Mouse (Mus musculus) embryonic facial prominence, embryonic 14.5 days (tissue): Measurements from ENCODE around the gene Irf8. TPM values are rescaled to one million over a fixed set of nuclear protein-coding genes. Genes with fewer than 3 reads are reported as not detected.

Experiments used
- ATAC-seq: fragments of 200-750 bp; cut with Nextera tagmentation; 2 replicates; pipeline ENCODE4 v1.8.0; 2017; ENCODE audit warnings: low read depth, moderate number of reproducible peaks, moderate TSS enrichment
- DNase-seq: peaks from one replicate; pipeline ENCODE4 v3.0.0-alpha.2; 2015; ENCODE audit warnings: low spot score
- H3K27ac ChIP-seq: fragments of 300-500 bp; sonication (generic); replicated peaks from 2 replicates; pipeline ENCODE4 v1.5.1; 2014; ENCODE audit warnings: low read depth, mild to moderate bottlenecking, low read length, moderate library complexity
- H3K27me3 ChIP-seq: fragments of 300-500 bp; sonication (generic); replicated peaks from 2 replicates; pipeline ENCODE4 v1.6.1; 2014; ENCODE audit warnings: low read length; ENCODE audit not compliant: control insufficient read depth, insufficient read depth
- H3K36me3 ChIP-seq: fragments of 300-500 bp; sonication (generic); 2 replicates; pipeline ENCODE4 v1.6.1; 2014; ENCODE audit warnings: low read length, mixed read lengths; ENCODE audit not compliant: control insufficient read depth, insufficient read depth
- H3K4me1 ChIP-seq: fragments of 300-500 bp; sonication (generic); 2 replicates; pipeline ENCODE4 v1.6.1; 2014; ENCODE audit warnings: antibody characterized with exemption, low read length; ENCODE audit not compliant: control insufficient read depth, insufficient read depth
- H3K4me2 ChIP-seq: fragments of 300-500 bp; sonication (generic); 2 replicates; pipeline ENCODE4 v1.6.1; 2014; ENCODE audit warnings: low read depth, mild to moderate bottlenecking, low read length, moderate library complexity, mixed read lengths
- H3K4me3 ChIP-seq: fragments of 300-500 bp; sonication (generic); 2 replicates; pipeline ENCODE4 v1.5.1; 2014; ENCODE audit warnings: low read depth, mild to moderate bottlenecking, low read length
- H3K9ac ChIP-seq: fragments of 300-500 bp; sonication (generic); 2 replicates; pipeline ENCODE4 v1.6.1; 2014; ENCODE audit warnings: low read depth, mild to moderate bottlenecking, low read length, moderate library complexity, mixed read lengths
- H3K9me3 ChIP-seq: fragments of 300-500 bp; sonication (generic); 2 replicates; pipeline ENCODE4 v1.6.1; 2016; ENCODE audit warnings: low read length; ENCODE audit not compliant: control insufficient read depth
- WGBS: fragments of 180-500 bp; shearing (Covaris S2); extraction: QIAGEN DNeasy Blood & Tissue Kit; methylation state at CpG from one replicate; pipeline ENCODE4 v1.1.7; 2014; 5-methylcytosine and 5-hydroxymethylcytosine counted together
- polyA plus RNA-seq: library from polyadenylated mRNA; unstranded; fragments of >200 nt; fragmentation: Nextera tagmentation; extraction: Ambion mirVana; gene quantifications from 2 replicates; pipeline ENCODE4 v1.2.1, GENCODE M21; 2014

Gene Irf8
- polyA plus RNA-seq, 1 experiment from 2014 or later: 7.4 TPM

DNA sequence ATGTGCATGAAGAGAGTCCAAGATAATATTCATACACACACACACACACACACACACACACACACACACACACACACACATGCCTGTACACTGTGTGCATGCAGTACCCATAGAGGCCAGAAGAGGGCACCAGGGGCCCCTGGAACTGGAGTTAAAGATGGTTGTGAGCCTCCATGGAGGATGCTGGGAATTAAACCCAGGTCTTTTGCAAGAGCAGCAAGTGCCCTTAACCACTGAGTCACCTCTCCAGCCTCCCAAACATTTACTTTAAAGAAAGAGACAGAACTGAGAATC, 38.2 kb upstream of the Irf8 start:
- Histone ChIP-seq H3K9ac (no peak overlapping the region), H3K4me1 (no peaks in the 10 kb centered on the region; the same call in 1 of the 2 replicates), H3K27ac (no peak overlapping the region), H3K4me2 (no peak overlapping the region), H3K9me3 (no peaks in the 10 kb centered on the region), H3K36me3 (no peaks in the 10 kb centered on the region), H3K27me3 (no peaks in the 10 kb centered on the region), H3K4me3 (no peak overlapping the region)
- DNase-seq (no peak), ATAC-seq (no peak)

DNA sequence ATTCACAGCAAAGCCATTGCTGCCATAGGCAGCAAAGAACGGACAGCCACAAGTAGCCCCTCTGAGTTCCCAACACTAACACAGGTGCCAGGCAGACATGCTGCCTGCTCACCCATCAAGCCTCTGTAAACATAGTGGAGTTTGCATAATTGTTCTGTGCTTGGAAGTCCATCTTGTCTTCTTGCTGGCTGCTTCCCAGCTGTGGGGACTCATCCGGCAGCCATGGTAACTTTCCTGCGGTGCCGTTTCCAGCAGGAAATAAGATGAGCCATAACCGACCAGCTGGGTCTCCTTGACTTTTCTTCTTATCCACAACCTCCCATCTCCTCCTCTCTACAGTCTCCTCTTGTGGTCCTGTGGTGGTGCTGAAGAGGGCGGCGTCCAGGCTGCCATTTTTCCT, 37.7 kb upstream of the Irf8 start:
- 84% methylated on average over 7 of the region's 7 CpGs for WGBS
- H3K4me1 ChIP-seq: no peaks in the 10 kb centered on the region; the same call in 1 of the 2 replicates
- DNase-seq: no peak
- no peak overlapping the region for H3K4me2 ChIP-seq
- no peak overlapping the region for H3K4me3 ChIP-seq
- H3K27ac ChIP-seq: no peak overlapping the region
- H3K36me3 ChIP-seq: no peaks in the 10 kb centered on the region
- H3K9ac ChIP-seq: no peak overlapping the region
- no peaks in the 10 kb centered on the region for H3K9me3 ChIP-seq
- no peaks in the 10 kb centered on the region for H3K27me3 ChIP-seq
- ATAC-seq: no peak

DNA sequence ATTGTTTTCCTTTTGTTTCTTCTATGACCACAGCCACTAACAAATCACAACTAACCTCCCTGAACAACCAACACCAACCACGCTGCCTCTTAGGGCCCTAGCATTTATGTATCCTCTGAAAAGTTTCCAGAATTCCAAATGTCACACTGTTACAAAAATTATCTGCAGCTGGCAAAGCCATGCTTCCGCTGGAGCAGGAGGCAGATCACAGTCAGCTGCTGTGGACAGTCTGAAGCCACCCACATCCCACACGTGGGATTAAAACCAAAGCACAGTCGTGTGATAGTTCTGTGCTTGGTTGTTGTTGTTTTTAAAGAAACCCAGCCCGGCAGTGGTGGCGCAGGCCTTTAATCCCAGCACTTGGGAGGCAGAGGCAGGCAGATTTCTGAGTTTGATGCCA, 37.1 kb upstream of the Irf8 start:
- Histone ChIP-seq H3K4me3 (no peak overlapping the region), H3K4me1 (no peaks in the 10 kb centered on the region; the same call in 1 of the 2 replicates), H3K36me3 (no peaks in the 10 kb centered on the region), H3K4me2 (no peak overlapping the region), H3K9me3 (no peaks in the 10 kb centered on the region), H3K27me3 (no peaks in the 10 kb centered on the region), H3K9ac (no peak overlapping the region), H3K27ac (no peak overlapping the region)
- 57% methylated on average over 6 of the region's 6 CpGs for WGBS
- ATAC-seq (no peak), DNase-seq (no peak)

DNA sequence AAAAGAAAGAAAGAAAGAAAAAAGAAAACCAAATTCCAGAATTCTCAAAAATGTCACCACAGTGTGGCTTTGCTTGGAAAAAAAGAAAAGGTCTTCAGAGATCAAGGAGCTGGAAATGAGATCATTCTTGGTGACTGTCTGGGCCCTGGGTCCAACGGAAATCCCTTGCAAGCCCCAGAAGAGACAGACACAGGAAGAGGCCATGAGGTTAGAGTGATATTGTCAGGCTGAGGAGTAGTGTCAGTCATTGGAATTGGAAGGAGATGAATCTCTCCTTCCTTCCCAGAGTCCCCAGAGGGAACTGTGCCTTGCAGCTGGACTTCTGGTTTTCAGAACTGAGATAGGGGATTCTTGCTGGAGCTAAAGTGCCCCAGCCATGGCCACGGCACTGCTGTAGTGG, 36.6 kb upstream of the Irf8 start:
- Histone ChIP-seq H3K9ac (no peak overlapping the region), H3K4me1 (no peaks in the 10 kb centered on the region; the same call in 1 of the 2 replicates), H3K36me3 (no peaks in the 10 kb centered on the region), H3K4me2 (no peak overlapping the region), H3K27ac (no peak overlapping the region), H3K9me3 (no peaks in the 10 kb centered on the region), H3K4me3 (no peak overlapping the region), H3K27me3 (no peaks in the 10 kb centered on the region)
- no peak for DNase-seq
- ATAC-seq: no peak
- 75% methylated on average over 2 of the region's 2 CpGs for WGBS

GRCm38 (mm10) chr8:120700053-120700452, 36.1 kb upstream of the Irf8 start:
- no peak for DNase-seq
- no peak for ATAC-seq
- Histone ChIP-seq H3K36me3 (no peaks in the 10 kb centered on the region), H3K4me1 (no peaks in the 10 kb centered on the region; the same call in 1 of the 2 replicates), H3K27ac (no peak overlapping the region), H3K9me3 (no peaks in the 10 kb centered on the region), H3K4me3 (no peak overlapping the region), H3K9ac (no peak overlapping the region), H3K27me3 (no peaks in the 10 kb centered on the region), H3K4me2 (no peak overlapping the region)
- 84% methylated on average over 4 of the region's 4 CpGs for WGBS

DNA sequence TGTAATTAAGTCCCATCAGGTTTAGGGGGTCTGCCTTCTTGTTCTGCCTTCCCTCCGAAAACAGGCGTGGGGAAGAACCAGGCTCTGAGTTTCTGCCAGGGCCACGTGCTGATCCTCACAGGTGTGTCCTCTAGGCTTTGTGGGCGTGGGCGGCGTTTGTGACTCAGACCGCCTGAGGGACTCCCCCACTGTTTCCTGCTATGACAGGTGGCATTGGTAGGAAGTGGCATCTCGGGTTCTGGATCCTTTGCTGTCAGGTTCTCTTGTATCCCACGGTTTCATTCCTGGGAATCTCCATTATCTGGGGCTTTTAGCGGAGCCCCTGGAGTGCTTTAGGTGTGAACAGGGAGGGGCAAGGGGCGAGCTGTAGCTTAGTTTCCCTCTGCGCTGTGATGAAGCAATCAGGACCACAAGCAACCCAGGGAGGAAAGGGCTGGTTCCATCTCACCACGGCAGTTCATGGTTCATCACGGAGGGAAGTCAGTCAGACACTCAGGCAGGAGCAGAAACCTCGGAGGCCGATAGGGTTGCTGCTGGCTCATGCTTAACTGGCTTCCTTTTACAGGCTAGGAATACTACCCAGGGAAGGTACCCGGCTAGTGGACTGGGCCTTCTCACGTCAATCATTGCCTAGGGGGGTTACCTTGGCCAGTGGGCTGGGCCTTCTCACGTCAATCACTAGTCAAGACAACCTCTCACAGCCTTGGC, 34.2 kb upstream of the Irf8 start:
- no peaks in the 10 kb centered on the region for H3K27me3 ChIP-seq
- H3K9ac ChIP-seq: no peak overlapping the region
- WGBS: 60% methylated on average over 19 of the region's 19 CpGs
- H3K9me3 ChIP-seq: no peaks in the 10 kb centered on the region
- H3K4me1 ChIP-seq: no peaks in the 10 kb centered on the region; the same call in 1 of the 2 replicates
- no peaks in the 10 kb centered on the region for H3K36me3 ChIP-seq
- ATAC-seq (no peak), DNase-seq (no peak)
- H3K4me2 ChIP-seq: no peak overlapping the region
- H3K27ac ChIP-seq: no peak overlapping the region
- no peak overlapping the region for H3K4me3 ChIP-seq

GRCm38 (mm10) chr8:120704203-120704602, 32.0 kb upstream of the Irf8 start:
- ATAC-seq (no peak), DNase-seq (no peak)
- Histone ChIP-seq H3K27ac (no peak overlapping the region), H3K9me3 (no peaks in the 10 kb centered on the region), H3K9ac (no peak overlapping the region), H3K4me1 (no peaks in the 10 kb centered on the region), H3K4me3 (no peak overlapping the region), H3K36me3 (no peaks in the 10 kb centered on the region), H3K4me2 (no peak overlapping the region), H3K27me3 (no peaks in the 10 kb centered on the region)
- 72% methylated on average over 9 of the region's 9 CpGs for WGBS

DNA sequence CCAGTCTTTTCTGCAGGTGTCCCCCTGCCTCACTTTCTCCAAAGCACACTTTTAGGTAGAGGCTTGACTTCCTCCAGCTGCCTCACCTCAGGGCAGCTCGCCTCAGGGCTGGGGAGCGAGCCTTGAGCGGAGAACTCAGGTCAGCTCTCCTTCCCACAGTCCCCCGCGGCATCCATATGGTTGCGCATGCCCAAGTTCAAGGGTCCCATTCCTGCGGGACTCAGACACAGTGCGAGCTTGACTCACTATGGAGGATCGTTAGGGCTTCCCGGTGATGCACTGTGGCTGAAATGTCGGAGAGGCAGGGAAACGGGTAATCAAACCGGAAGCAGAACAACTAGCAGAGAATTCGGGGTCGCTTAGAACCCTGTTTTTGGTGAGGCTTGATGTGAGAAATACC, 31.0 kb upstream of the Irf8 start:
- Histone ChIP-seq H3K4me3 (no peak overlapping the region), H3K9ac (no peak overlapping the region), H3K36me3 (no peaks in the 10 kb centered on the region), H3K27ac (no peak overlapping the region), H3K27me3 (no peaks in the 10 kb centered on the region), H3K4me1 (no peaks in the 10 kb centered on the region), H3K4me2 (no peak overlapping the region), H3K9me3 (no peaks in the 10 kb centered on the region)
- WGBS: 76% methylated on average over 15 of the region's 15 CpGs
- no peak for DNase-seq
- ATAC-seq: no peak

GRCm38 (mm10) chr8:120706193-120706592, 30.0 kb upstream of the Irf8 start:
- no peak overlapping the region for H3K4me3 ChIP-seq
- DNase-seq: no peak
- ATAC-seq: no peak
- H3K9me3 ChIP-seq: no peaks in the 10 kb centered on the region
- no peak overlapping the region for H3K9ac ChIP-seq
- H3K27ac ChIP-seq: no peak overlapping the region
- no peaks in the 10 kb centered on the region for H3K27me3 ChIP-seq
- H3K4me2 ChIP-seq: no peak overlapping the region
- 60% methylated on average over 3 of the region's 3 CpGs for WGBS
- no peaks in the 10 kb centered on the region for H3K4me1 ChIP-seq
- H3K36me3 ChIP-seq: no peaks in the 10 kb centered on the region
